21 mouse cellular contexts compared by ENCODE assay signal in the genomic region with DNA sequence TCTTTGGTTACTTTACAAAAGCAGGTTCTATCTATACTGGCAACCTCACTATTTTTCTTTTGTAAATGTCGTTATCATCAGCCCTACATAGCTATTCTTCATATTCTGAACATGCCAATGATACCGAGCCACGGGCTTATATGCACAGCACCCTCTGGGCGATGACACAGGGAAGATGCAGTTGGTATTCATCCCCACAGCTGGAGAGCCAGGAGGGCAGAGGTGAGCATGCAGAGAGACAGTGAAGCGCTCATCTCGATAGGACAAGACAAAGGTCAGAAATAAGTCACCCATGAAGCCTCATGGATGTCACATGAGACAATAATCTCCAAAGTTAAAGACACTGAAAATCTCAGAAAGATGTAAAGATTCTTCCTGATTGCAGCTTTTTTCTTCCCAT.
"Had no signal": no experiment of that assay in that cellular context is flagged by ENCODE, and none has a peak within 500 bp of the region (broad histone marks: within the 10 kb centered on the region; RNA-seq: fewer than 3 reads in every experiment).

No protein-coding gene starts in this region.

- H3K27ac ChIP-seq: heart, embryonic 10.5 days; hindbrain, embryonic 13.5 days; hindbrain, embryonic 15.5 days; hindbrain, postnatal 0 days; limb, embryonic 13.5 days; limb, embryonic 15.5 days; liver, embryonic 12.5 days; liver, embryonic 14.5 days had no signal

- H3K36me3 ChIP-seq: heart, embryonic 10.5 days; heart, embryonic 12.5 days; hindbrain, embryonic 13.5 days; liver, embryonic 12.5 days had no signal

- DNase-seq: forebrain, postnatal 0 days; gastrocnemius, postnatal 14 days; gastrocnemius, postnatal 36 days; heart, adult 18-20 months; heart, postnatal 14 days; heart, postnatal 36 days; kidney, adult 11 months; kidney, adult 8-10 months; layer of hippocampus, adult 9-11 months; layer of hippocampus, postnatal 36 days; left cerebral cortex, postnatal 4 days had no signal

- ATAC-seq: forebrain, postnatal 0 days; hindbrain, postnatal 0 days; intestine, embryonic 16.5 days; liver, embryonic 12.5 days had no signal

- H3K4me2 ChIP-seq: heart, embryonic 12.5 days; hindbrain, embryonic 13.5 days; hindbrain, embryonic 15.5 days; limb, embryonic 13.5 days; limb, embryonic 15.5 days; liver, embryonic 12.5 days had no signal

- H3K9ac ChIP-seq: forebrain, postnatal 0 days; heart, embryonic 12.5 days; hindbrain, embryonic 13.5 days; hindbrain, embryonic 15.5 days; limb, embryonic 13.5 days; limb, embryonic 15.5 days; liver, embryonic 12.5 days; liver, embryonic 14.5 days had no signal

- H3K4me3 ChIP-seq: heart, embryonic 10.5 days; heart, embryonic 12.5 days; hindbrain, embryonic 13.5 days; hindbrain, embryonic 15.5 days; limb, embryonic 13.5 days; limb, embryonic 15.5 days; liver, embryonic 12.5 days had no signal

- H3K9me3 ChIP-seq: heart, embryonic 10.5 days; heart, embryonic 12.5 days; hindbrain, embryonic 13.5 days; hindbrain, embryonic 15.5 days; limb, embryonic 13.5 days; limb, embryonic 15.5 days; liver, embryonic 12.5 days had no signal

- H3K27me3 ChIP-seq: hindbrain, embryonic 13.5 days; hindbrain, embryonic 15.5 days; limb, embryonic 13.5 days; limb, embryonic 15.5 days; liver, embryonic 12.5 days had no signal

- H3K4me1 ChIP-seq: hindbrain, embryonic 13.5 days; hindbrain, embryonic 15.5 days; limb, embryonic 15.5 days; liver, embryonic 12.5 days had no signal
